Mouse (Mus musculus) urinary bladder, adult 18-20 months (tissue): ENCODE data around the gene Gm29776.

Experiments used
- DNase-seq, 2 experiments: peaks; one replicate each; pipeline ENCODE4 v3.0.0; 2022; ENCODE audit warnings: low spot score in 2 of 2, mixed read lengths in 2 of 2

Gene Gm29776

GRCm38 (mm10) chr14:54650621-54651454 lies 47.8 kb downstream of the Gm29776 start:
- peak; percentile 50 to 53 for DNase-seq

- DNase-seq, result no peak
These were observed 50.7 kb downstream of the Gm29776 start for GRCm38 (mm10) chr14:54647900-54648299.

- no peak for DNase-seq
These were observed 51.6 kb downstream of the Gm29776 start for GRCm38 (mm10) chr14:54646898-54647636.

- no peak for DNase-seq
These were observed 52.2 kb downstream of the Gm29776 start for GRCm38 (mm10) chr14:54646455-54646854.

GRCm38 (mm10) chr14:54644294-54644693 lies 54.3 kb downstream of the Gm29776 start:
- no peak for DNase-seq

- DNase-seq, result no peak
These were observed 55.6 kb downstream of the Gm29776 start for GRCm38 (mm10) chr14:54643011-54643410.
